Mouse (Mus musculus) liver, postnatal 0 days (tissue): ENCODE measurements around the gene Rac2. TPM values are rescaled to one million over a fixed set of nuclear protein-coding genes. Genes with fewer than 3 reads are reported as not detected.

Source experiments
- ATAC-seq: fragments of 200-750 bp; cut with Nextera tagmentation; 2 replicates; pipeline ENCODE4 v1.8.0; 2017; ENCODE audit warnings: mild to moderate bottlenecking, moderate library complexity
- DNase-seq: peaks from one replicate; pipeline ENCODE4 v3.0.0-alpha.2; 2016
- H3K27ac ChIP-seq: fragments of 300-500 bp; sonication (generic); 2 replicates; pipeline ENCODE4 v1.5.1; 2014; ENCODE audit warnings: antibody characterized with exemption, moderate library complexity, mild to moderate bottlenecking, low read depth
- H3K27me3 ChIP-seq: fragments of 300-500 bp; sonication (generic); 2 replicates; pipeline ENCODE4 v1.6.1; 2014; ENCODE audit warnings: low read length, control low read depth, mixed read lengths; ENCODE audit not compliant: insufficient read depth
- H3K36me3 ChIP-seq: fragments of 300-500 bp; sonication (generic); replicated peaks from 2 replicates; pipeline ENCODE4 v1.6.1; 2014; ENCODE audit warnings: mild to moderate bottlenecking, control low read depth, low read length, moderate library complexity, mixed read lengths; ENCODE audit not compliant: insufficient read depth
- H3K4me1 ChIP-seq: fragments of 300-500 bp; sonication (generic); 2 replicates; pipeline ENCODE4 v1.6.1; 2014; ENCODE audit warnings: antibody characterized with exemption, mild to moderate bottlenecking, control low read depth; ENCODE audit not compliant: insufficient read depth
- H3K4me2 ChIP-seq: fragments of 300-500 bp; sonication (generic); 2 replicates; pipeline ENCODE4 v1.6.1; 2014; ENCODE audit warnings: low read depth, mild to moderate bottlenecking, low read length, moderate library complexity, mixed read lengths
- H3K4me3 ChIP-seq: fragments of 300-500 bp; sonication (generic); 2 replicates; pipeline ENCODE4 v1.5.1; 2014; ENCODE audit warnings: low read depth, low read length
- H3K9ac ChIP-seq: fragments of 300-500 bp; sonication (generic); replicated peaks from 2 replicates; pipeline ENCODE4 v1.6.1; 2014; ENCODE audit warnings: mild to moderate bottlenecking, moderate library complexity
- H3K9me3 ChIP-seq: fragments of 300-500 bp; sonication (generic); 2 replicates; pipeline ENCODE4 v1.6.1; 2016; ENCODE audit warnings: mild to moderate bottlenecking, control low read depth, low read length, mixed read lengths
- CTCF ChIP-seq: sonication (generic); IDR thresholded peaks from 2 replicates; pipeline ENCODE4 v1.5.1; 2016; ENCODE audit warnings: antibody characterized with exemption, low read depth
- EP300 ChIP-seq: IDR thresholded peaks from 2 replicates; pipeline ENCODE4 v1.6.1; 2016; ENCODE audit warnings: antibody characterized with exemption, low read depth, mild to moderate bottlenecking
- WGBS: fragments of 180-500 bp; shearing (Covaris S2); extraction: QIAGEN DNeasy Blood & Tissue Kit; methylation state at CpG from one replicate; pipeline ENCODE4 v1.1.7; 2014; ENCODE audit not compliant: insufficient replicate concordance; 5-methylcytosine and 5-hydroxymethylcytosine counted together
- polyA plus RNA-seq: library from polyadenylated mRNA; unstranded; fragments of >200 nt; fragmentation: Nextera tagmentation; extraction: Ambion mirVana; gene quantifications from 2 replicates; pipeline ENCODE4 v1.2.1, GENCODE M21; 2015

Gene Rac2
- polyA plus RNA-seq, 1 experiment from 2014 or later, result 127 TPM

DNA sequence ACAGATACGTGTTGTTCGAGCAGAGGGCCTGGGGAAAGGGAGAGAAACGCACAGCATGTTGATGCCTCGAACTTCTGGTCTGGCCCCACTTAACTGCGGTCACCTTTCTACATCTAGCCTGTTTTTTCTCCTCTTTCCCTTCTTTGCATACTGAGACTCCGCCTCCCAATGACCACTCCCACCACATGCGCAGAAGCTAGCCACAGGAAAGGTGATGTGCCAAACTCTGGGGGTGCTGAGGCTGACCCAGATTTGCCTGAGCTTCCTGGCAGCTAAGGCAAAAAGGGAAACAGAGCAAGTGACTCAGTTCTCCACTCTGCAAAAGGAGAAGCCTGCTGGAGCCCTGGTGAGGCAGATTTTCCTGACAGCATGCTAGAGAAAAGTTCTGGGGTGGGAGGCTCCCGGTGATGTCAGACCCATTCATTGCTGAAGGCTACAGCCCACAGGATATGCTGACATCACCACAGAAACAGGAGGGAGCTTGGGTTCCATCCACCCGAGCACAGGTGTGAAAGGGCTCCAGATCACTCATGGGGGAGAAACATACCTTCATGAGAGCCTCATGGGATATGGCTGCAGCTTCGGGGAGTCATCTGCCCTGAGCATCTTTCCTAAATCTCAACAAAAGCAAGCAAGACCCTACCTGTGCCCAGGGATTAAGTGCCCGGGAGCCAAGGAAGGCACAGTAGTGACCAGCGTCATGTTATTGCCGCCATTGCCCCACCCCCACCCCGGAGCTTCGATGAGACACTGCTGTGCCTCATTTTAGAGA is 19.3 kb upstream of the Rac2 start:
- WGBS, result 51% methylated on average over 15 of the region's 15 CpGs
- no peak for ATAC-seq
- H3K9ac ChIP-seq, result no peak overlapping the region

DNA sequence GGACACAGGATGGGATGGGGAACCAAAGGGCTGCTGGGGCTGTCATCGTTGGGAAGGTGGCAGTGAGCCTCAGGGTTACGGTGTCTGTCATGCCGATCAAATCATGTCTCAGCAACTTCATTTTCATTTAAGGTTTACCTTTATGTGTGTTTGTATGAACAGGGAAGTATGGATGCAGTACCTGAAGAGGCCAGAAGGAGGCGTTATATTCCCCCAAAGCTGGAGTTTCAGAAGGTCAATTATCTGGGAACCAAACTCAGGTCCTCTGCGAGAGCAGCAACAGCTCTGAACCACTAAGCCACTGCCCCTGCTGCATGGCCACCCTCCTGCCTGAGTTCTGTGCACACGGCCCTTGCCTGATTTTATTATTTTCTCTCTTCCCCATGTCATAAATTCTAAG is 18.2 kb upstream of the Rac2 start:
- no peak for ATAC-seq
- Histone ChIP-seq H3K4me1 (peaks cover 3% of the 10 kb centered on the region; the same call in 1 of the 2 replicates), H3K27ac (no peak overlapping the region), H3K4me3 (no peak overlapping the region), H3K36me3 (no peaks in the 10 kb centered on the region), H3K27me3 (no peaks in the 10 kb centered on the region), H3K9ac (no peak overlapping the region), H3K9me3 (no peaks in the 10 kb centered on the region), H3K4me2 (no peak overlapping the region)
- TF ChIP-seq CTCF (peak; percentile 41), EP300 (no peak)
- no peak for DNase-seq
- 70% methylated on average over 6 of the region's 6 CpGs for WGBS

More for the DNA sequence above, 19.3 kb upstream of the Rac2 start:
- TF ChIP-seq CTCF, result no peak
- no peak for TF ChIP-seq EP300
- no peak overlapping the region for H3K4me3 ChIP-seq
- no peaks in the 10 kb centered on the region for H3K36me3 ChIP-seq
- H3K27me3 ChIP-seq, result no peaks in the 10 kb centered on the region
- H3K27ac ChIP-seq, result no peak overlapping the region
- DNase-seq, result peak; percentile 51
- H3K9me3 ChIP-seq, result no peaks in the 10 kb centered on the region
- peaks cover 3% of the 10 kb centered on the region; the same call in 1 of the 2 replicates for H3K4me1 ChIP-seq
- no peak overlapping the region for H3K4me2 ChIP-seq

DNA sequence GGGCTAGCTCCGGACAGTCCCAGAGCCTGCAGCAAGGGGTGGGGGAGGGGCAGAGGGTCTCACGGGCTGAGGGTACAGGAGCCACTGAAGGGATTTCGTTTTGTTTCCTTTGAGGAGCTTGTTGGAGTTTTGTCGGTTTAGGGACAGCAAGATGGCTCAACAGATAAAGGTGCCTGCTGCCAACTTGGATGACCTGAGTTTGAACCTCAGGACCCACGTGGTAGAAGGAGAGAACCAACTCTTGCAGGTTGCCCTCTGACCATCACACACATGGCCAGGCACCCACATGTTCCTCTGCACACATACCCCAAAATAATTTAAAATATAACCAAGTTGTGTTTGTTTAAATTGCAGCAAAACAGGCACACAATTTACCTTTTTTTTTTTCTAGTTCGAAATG is 17.4 kb upstream of the Rac2 start:
- ATAC-seq (no peak), DNase-seq (no peak)
- no peaks in the 10 kb centered on the region for H3K36me3 ChIP-seq
- WGBS, result 58% methylated on average over 6 of the region's 6 CpGs
- no peak overlapping the region for H3K9ac ChIP-seq
- no peak overlapping the region for H3K4me2 ChIP-seq
- H3K4me3 ChIP-seq, result no peak overlapping the region
- H3K4me1 ChIP-seq, result peaks cover 3% of the 10 kb centered on the region; the same call in 1 of the 2 replicates
- TF ChIP-seq EP300 (no peak), CTCF (no peak)
- H3K27me3 ChIP-seq, result no peaks in the 10 kb centered on the region
- H3K27ac ChIP-seq, result peak overlapping the region; percentile 41; the same call in 1 of the 2 replicates
- no peaks in the 10 kb centered on the region for H3K9me3 ChIP-seq

DNA sequence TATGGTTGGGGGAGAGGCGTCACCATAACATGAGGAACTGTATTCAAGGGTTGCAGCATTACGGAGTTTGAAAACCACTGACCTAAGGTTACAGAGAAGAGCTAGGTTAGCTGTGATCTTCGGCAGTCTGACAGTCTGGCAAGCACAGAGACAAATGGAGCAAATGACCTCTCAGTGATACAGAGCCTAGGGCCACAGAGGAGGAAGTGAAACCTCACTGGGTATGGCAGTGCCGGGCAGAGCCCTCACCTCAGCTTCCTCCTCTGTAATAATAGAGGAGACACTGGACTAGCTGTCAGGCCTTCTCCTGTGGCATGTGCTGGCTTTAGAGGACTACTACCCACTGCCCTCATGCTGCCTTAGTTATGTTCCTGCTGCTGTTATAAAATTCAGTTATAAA is 16.3 kb upstream of the Rac2 start:
- Histone ChIP-seq H3K9ac (no peak overlapping the region), H3K27me3 (no peaks in the 10 kb centered on the region), H3K27ac (peak overlapping the region; percentile 41), H3K36me3 (no peaks in the 10 kb centered on the region), H3K4me1 (peaks cover 3% of the 10 kb centered on the region; the same call in 1 of the 2 replicates), H3K4me3 (no peak overlapping the region), H3K4me2 (no peak overlapping the region), H3K9me3 (no peaks in the 10 kb centered on the region)
- 31% methylated on average over 4 of the region's 4 CpGs for WGBS
- DNase-seq (peak; percentile 49), ATAC-seq (peak; percentile 64)
- TF ChIP-seq CTCF, result no peak

DNA sequence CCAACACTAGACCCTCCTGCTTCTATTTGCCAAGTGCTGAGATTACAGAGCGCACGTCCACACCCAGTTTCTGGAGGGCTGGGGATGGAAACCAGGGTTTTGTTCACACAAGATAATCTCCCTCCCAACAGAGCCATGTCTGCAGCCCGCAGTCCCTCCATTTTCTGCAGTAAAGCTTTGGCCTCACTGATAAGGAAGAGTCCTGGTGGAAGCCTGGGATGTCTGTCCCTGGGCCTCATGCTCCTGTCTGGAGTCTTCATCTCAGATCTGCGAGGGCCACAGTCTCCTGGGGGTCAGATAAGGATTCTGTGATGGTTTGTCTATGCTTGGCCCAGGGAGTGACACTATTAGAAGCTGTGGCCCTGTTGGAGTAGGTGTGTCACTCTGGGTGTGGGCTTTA is 15.5 kb upstream of the Rac2 start:
- Histone ChIP-seq H3K9ac (no peak overlapping the region), H3K36me3 (no peaks in the 10 kb centered on the region), H3K4me1 (peaks cover 3% of the 10 kb centered on the region; the same call in 1 of the 2 replicates), H3K4me2 (no peak overlapping the region), H3K9me3 (no peaks in the 10 kb centered on the region), H3K27ac (no peak overlapping the region), H3K27me3 (no peaks in the 10 kb centered on the region), H3K4me3 (no peak overlapping the region)
- WGBS, result 49% methylated on average over 4 of the region's 4 CpGs
- ATAC-seq, result no peak
- TF ChIP-seq EP300 (no peak), CTCF (no peak)
- no peak for DNase-seq

DNA sequence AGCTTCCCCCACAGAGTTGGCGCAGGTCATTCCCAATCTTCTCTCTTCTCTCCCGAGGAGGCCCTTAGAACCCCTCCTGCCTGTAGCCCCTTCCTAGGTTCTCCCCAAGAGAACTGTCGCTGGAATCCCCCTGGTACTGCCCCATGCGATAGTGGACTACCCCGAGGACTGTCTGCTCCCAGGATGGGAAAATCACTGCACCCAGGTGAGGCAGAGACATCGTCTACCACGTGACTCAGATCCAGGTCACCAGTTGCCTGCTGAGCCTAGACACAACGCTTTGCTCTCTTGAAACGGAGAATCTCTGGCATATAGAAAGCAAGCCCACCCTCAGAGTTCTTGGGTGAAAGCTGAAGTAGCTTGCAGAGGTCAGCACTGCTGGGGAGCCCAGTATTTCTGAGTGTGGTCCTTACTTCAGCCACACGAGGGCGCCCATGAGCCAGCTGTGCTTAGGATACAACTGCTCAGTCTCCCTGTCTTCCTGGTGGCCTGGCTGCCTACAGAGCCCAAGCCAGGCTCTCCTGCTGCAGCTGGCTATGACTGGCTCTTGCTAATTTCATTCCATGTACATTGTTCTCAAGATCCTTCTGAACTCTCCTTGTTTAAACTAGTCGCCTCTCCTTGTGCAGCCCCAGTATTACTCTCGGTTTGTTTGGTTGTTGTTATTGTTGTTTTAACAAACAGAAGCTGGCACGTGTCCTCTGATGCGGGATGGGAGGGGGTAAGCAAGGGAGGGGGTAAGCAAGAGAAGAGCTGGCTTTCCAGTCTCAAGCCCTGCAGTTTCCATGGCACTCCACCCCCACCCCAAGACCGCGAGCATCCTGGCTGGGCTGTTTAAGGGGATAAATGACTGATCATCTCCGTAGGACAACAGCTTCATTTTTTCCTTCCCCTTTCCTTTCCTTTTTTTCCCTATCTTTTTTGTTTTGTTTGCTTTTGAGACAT is 14.7 kb upstream of the Rac2 start:
- Histone ChIP-seq H3K9ac (no peak overlapping the region), H3K4me2 (no peak overlapping the region), H3K4me3 (no peak overlapping the region), H3K9me3 (no peaks in the 10 kb centered on the region), H3K27me3 (no peaks in the 10 kb centered on the region), H3K4me1 (peaks cover 3% of the 10 kb centered on the region; the same call in 1 of the 2 replicates), H3K27ac (no peak overlapping the region), H3K36me3 (no peaks in the 10 kb centered on the region)
- ATAC-seq (peak; percentile 71), DNase-seq (peak; percentile 87)
- 54% methylated on average over 18 of the region's 18 CpGs for WGBS
- TF ChIP-seq EP300, result no peak
- TF ChIP-seq CTCF, result peak; percentile 97
